Mouse (Mus musculus): ENCODE data around the gene Exosc10. TPM values are rescaled to one million over a fixed set of nuclear protein-coding genes. Genes with fewer than 3 reads are reported as not detected.

Gene Exosc10
- polyA plus RNA-seq, 2 experiments from 2014 or later = 92.7 to 146 TPM

GRCm38 (mm10) chr4:148573222-148573621 lies 15.0 kb downstream of the Exosc10 start:
- ATAC-seq = no peak

GRCm38 (mm10) chr4:148580765-148581164 lies 22.5 kb downstream of the Exosc10 start:
- ATAC-seq = no peak

DNA sequence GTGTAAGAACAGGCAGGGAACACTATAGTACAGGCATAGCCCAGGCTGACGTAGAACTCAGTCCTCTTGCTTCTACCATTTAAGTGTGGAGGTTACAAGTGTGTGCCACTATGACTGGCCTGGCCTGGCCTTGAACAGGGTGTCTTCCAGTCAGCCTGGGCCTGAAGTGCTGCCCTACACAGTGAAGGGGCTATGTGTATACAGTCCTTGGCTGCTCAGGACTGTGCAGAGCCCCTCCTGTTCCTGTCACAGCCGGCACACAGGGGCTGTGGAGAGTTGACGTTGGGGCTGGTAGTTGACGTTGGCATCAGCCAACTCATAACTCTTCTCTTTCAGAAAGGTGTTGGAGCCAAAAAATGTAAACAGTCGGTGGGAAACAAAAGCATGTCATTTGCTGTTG lies 23.2 kb downstream of the Exosc10 start:
- no peak for ATAC-seq

DNA sequence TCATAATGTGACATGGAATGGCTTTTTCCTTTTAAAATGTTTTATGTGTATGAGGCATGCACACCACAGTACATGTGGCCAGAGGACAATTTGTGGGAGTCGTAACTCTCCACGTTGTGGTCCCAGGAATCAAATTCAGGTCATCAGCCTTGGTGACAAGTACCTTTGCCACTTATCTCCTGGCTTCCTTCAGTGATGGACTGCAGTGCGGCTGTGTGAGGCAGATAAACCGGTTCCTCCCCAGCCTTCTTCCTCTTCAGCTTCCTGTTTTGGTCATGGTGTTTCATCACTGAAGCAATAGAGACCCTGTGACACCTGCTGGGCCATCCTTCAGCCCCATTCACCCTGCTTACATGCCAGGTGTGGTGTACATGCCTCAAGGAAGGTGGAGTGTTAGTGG lies 25.0 kb downstream of the Exosc10 start:
- ATAC-seq = no peak

DNA sequence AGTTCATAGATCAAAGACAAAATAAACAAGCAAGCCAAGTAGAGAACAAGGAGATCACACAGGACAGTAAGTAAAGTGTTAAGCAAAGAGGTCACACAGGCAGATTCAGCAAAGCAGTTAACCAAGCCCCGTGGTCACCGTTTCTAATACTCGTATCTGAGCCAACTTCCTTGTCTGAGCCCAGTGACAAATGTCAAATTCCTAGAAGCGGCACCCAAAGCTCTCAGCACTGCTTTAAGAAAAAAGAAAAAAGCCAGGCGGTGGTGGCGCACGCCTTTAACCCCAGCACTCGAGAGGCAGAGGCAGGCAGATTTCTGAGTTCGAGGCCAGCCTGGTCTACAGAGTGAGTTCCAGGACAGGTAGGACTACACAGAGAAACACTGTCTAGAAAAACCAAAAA lies 28.4 kb downstream of the Exosc10 start:
- ATAC-seq = no peak

GRCm38 (mm10) chr4:148588793-148589192 lies 30.6 kb downstream of the Exosc10 start:
- no peak for ATAC-seq

GRCm38 (mm10) chr4:148589565-148589964 lies 31.3 kb downstream of the Exosc10 start:
- no peak for ATAC-seq

DNA sequence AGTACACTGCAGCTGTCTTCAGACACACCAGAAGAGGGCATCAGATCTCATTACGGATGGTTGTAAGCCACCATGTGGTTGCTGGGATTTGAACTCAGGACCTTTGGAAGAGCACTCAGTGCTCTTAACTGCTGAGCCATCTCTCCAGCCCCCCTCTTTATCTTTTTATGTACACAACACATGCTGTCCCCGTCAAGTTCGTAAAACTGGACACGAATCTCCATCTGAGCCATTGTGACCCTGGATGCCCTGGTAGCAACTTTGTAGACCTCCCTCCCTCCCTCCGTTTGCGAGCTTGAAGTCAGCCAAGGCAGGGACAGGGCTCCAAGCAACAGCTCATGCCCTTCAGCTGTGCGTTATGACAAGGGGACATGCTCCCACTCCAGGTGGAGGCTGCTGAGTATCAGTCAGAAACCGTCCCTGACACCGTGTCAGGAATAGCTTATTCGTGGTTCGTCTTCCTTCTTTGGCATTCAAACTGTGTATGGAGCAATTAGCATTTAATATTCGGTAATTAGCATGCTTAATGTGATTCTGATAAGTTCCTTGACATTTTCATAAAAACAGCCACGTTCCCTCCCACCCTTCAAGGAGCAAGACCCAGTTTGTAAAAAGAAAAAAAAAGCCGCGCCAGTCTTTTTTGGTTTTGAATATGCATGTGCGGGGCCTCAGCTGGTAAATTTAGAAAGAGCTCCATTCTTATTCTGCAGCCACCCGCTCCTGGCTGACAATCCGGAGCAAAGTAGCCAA lies 32.4 kb downstream of the Exosc10 start:
- peak; percentile 8 for ATAC-seq

GRCm38 (mm10) chr4:148591171-148591630 lies 33.0 kb downstream of the Exosc10 start, which contains the start of gene Srm:
Gene Srm (plus strand): TSS chr4:148591503.
- peak; percentile 100 for ATAC-seq

DNA sequence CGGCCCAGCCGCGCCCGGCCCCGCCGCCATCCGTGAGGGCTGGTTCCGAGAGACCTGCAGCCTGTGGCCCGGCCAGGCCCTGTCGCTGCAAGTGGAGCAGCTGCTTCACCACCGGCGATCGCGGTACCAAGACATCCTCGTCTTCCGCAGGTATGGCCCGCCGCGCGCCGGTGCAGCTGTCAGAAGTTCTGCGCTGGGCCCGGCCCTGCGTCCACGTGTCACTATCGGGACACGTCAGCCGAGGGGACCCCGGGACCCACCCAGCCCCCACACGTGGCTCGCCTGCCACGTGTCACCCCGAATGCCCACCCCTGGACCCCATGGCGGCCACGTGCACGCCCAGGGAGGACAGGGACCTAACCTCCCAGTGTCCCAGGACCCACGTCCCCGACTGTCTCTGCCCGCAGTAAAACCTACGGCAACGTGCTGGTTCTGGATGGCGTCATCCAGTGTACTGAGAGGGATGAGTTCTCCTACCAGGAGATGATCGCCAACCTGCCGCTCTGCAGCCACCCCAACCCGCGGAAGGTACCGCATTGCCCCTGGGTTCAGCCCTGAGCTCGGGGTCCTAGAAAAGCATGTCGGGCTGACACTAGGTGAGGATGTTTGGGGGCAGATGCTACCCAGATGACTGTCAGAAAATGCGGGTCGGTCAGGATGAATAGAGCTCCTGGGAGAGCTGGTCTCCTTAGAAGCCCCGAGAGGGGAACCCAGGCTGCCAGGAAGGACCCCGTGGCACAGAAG lies 33.6 kb downstream of the Exosc10 start:
- ATAC-seq = no peak

- ATAC-seq = no peak
Observed at GRCm38 (mm10) chr4:148593996-148594395, 35.8 kb downstream of the Exosc10 start.

GRCm38 (mm10) chr4:148595916-148596315 lies 37.7 kb downstream of the Exosc10 start:
- ATAC-seq = no peak

DNA sequence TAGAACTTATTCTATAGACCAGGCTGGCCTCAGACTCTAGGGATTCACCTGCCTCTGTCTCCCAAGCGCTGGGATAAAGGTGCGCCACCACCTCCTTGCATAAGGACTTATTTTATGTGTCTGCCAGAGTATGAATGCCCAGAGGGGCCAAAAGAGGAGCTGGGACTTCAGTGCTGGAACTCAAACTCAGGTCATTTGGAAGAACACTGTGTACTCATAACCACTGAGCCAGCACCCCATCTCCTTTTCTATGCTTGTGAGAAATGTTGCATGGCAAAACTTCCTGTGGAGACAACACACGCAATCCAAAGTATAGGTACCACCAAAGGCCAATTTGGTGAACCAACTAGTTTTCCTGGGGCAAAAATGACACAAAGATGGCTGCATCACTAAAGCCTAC lies 38.5 kb downstream of the Exosc10 start:
- ATAC-seq = no peak

DNA sequence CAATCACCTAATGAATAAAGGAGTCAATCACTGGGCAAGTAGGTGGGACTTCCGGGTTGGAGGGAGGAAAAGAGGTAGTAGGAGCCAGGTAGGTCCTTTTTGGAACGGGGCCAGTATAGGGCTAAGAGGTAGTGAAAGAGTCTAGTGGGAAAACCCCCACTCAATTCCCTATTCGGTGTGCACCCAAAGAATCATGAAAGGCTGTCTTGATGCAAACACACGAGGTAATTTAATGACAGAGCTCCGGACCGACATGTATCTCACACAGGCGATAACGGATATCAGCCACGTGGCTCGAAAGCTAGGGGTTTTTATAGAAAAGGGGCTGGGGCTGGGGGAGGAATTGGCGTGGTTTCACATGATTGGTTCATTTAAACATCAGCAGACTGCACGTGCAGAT lies 40.6 kb downstream of the Exosc10 start:
- no peak for ATAC-seq

DNA sequence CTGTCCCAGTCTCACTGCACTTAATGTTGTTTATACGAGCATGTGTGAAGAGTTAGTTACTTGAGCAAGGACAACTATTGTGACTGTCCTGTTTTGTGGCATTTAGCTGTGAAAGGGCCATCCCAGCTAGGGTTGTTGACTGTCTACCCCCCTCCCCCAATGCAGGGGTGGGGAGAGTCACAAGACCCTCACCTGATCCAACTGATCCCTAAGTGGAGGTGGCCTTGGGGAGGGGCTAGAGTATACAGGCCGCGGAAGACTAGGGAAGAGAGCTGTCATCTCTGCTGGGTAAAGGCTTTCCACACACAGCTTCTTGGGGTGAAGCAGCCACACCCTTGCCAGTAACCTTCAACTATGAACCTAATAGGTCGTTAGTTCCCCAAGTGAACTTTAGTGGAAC lies 42.1 kb downstream of the Exosc10 start:
- ATAC-seq = no peak

DNA sequence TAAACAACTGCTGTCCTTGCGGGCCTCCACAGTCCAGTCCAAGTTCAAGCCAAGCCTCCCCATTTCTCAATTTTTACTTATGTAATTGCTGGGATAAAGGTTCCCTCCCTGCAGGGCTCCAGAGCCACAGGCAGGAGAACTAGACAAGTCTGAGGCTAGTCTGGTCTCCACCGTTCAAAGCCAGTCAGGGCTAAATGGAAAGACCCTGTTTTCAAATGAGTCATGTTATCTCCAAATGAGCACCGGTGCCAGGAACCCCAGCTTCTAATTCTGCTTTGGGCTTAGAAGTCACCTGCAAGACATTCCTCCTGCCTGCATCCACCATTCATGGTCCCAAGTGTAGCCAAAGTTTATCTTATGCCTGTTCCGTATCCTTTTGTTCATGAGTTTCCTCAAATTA lies 43.6 kb downstream of the Exosc10 start:
- no peak for ATAC-seq

GRCm38 (mm10) chr4:148602357-148603120 lies 44.3 kb downstream of the Exosc10 start, which contains the start of gene Masp2:
Gene Masp2 (plus strand): TSS chr4:148602554.
- no peak for ATAC-seq

DNA sequence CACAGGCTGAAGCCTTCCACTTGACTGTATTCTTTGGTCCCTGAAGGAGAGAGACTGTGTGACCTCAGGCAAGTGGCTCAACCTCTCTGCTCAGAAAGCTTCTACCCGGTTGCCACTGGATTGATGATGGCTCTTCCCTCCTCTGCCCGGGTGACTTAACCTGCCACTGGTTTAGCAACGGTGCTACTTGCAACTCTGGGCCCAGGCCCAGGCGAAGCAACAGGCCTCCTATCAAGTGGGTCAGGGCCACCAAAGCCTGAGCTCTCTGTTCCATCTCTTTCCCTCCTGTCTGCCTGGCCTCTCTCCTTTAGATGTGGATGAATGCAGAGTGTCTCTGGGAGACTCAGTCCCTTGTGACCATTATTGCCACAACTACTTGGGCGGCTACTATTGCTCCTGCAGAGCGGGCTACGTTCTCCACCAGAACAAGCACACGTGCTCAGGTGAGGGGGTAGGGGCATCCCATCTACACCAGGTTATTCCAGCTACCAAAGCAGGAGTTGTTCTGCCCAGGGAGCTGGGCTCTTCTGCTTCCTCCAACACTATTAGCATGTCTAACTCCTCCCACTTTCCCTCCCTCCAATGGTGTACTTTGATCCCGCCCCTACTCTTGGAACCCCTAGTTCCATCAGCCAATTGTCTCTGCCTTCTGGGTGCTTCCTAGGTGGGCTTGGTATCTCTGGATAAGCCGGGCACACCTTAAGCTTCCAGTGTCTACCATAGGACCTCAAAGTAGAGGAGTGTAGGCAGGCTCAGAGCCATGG lies 45.3 kb downstream of the Exosc10 start:
- no peak for ATAC-seq

DNA sequence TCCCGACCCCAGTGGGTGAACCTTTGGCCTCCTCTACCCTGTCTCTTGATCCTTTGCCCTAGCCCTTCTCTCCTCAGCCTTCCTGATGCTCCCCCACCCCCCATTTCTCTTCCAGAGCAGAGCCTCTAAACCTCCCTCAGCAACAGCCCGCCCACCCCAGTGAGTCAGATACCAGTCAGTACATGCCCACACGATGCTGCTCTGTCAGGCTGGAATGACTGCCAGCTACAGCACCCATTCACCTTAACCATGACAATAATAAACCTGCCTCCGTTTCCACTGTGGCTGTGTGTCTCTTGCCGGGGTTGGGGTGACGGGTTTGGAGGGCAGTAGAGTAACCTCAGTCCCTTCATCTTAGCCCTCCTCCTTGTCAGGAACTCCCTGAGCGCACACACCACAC lies 45.9 kb downstream of the Exosc10 start:
- no peak for ATAC-seq

- peak; percentile 64 for ATAC-seq
Observed at GRCm38 (mm10) chr4:148604541-148605165, 46.4 kb downstream of the Exosc10 start.

DNA sequence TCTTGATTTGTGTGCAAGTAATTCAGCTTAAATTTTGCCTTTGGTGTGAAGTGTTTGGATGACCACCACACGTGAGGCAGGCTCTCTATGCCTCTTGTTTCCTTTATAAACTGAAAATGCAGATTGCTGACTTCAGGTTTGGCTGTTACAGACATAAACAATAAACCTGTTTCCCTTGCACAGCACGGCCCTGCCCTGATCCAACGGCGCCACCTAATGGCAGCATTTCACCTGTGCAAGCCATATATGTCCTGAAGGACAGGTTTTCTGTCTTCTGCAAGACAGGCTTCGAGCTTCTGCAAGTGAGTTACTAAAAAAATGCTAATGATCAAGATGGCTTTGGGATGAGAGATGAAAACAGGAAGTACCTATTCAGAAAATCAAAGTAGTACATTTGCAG lies 49.5 kb downstream of the Exosc10 start:
- ATAC-seq = peak; percentile 90

DNA sequence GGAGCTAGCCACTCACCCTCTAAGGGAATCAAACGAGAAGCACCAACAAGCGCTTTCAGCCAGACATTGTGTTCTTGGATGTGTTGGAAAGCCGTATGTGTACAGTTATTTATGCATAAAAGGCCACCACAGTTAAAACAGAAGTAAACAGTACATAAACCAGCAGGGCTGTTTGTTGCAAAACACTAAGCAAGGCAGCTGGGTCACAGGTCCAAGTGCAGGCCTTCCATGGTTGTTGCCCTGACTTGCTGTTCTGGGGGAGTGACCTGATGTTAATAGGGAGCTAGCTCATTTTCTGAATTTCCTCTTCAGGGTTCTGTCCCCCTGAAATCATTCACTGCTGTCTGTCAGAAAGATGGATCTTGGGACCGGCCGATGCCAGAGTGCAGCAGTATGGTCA lies 51.6 kb downstream of the Exosc10 start:
- ATAC-seq = no peak

All from CD4-positive, CD25-positive, alpha-beta regulatory T cell, adult 4 months (primary cell).